Mouse (Mus musculus) forebrain, postnatal 0 days (tissue): Measurements from ENCODE around the gene Map4k2. TPM values are rescaled to one million over a fixed set of nuclear protein-coding genes. Genes with fewer than 3 reads are reported as not detected.

Experiments used
- ATAC-seq: fragments of 200-750 bp; cut with Nextera tagmentation; 2 replicates; pipeline ENCODE4 v1.8.0; 2017; ENCODE audit warnings: mild to moderate bottlenecking, moderate library complexity
- DNase-seq: peaks from one replicate; pipeline ENCODE4 v3.0.0-alpha.2; 2015
- H3K27ac ChIP-seq: fragments of 300-500 bp; sonication (generic); 2 replicates; pipeline ENCODE4 v1.5.1; 2014; ENCODE audit warnings: low read depth, mild to moderate bottlenecking, antibody characterized with exemption, low read length, moderate library complexity, mixed read lengths
- H3K27me3 ChIP-seq: fragments of 300-500 bp; sonication (generic); 2 replicates; pipeline ENCODE4 v1.6.1; 2014; ENCODE audit warnings: mild to moderate bottlenecking, low read length, mixed read lengths; ENCODE audit not compliant: insufficient read depth
- H3K36me3 ChIP-seq: fragments of 300-500 bp; sonication (generic); 2 replicates; pipeline ENCODE4 v1.6.1; 2014; ENCODE audit warnings: mild to moderate bottlenecking, moderate library complexity; ENCODE audit not compliant: insufficient read depth
- H3K4me1 ChIP-seq: fragments of 300-500 bp; sonication (generic); 2 replicates; pipeline ENCODE4 v1.6.1; 2014; ENCODE audit warnings: antibody characterized with exemption; ENCODE audit not compliant: insufficient read depth
- H3K4me2 ChIP-seq: fragments of 300-500 bp; sonication (generic); 2 replicates; pipeline ENCODE4 v1.6.1; 2014; ENCODE audit warnings: low read depth, mild to moderate bottlenecking, moderate library complexity
- H3K4me3 ChIP-seq: fragments of 300-500 bp; sonication (generic); 2 replicates; pipeline ENCODE4 v1.5.1; 2014; ENCODE audit warnings: low read depth, low read length, mixed read lengths
- H3K9ac ChIP-seq: fragments of 300-500 bp; sonication (generic); 2 replicates; pipeline ENCODE4 v1.6.1; 2014; ENCODE audit warnings: mild to moderate bottlenecking
- H3K9me3 ChIP-seq: fragments of 300-500 bp; sonication (generic); 2 replicates; pipeline ENCODE4 v1.6.1; 2016; ENCODE audit warnings: low read length
- CTCF ChIP-seq: sonication (generic); IDR thresholded peaks from 2 replicates; pipeline ENCODE4 v1.5.1; 2016; ENCODE audit warnings: antibody characterized with exemption, control low read depth, low read depth
- WGBS: fragments of 180-500 bp; shearing (Covaris S2); extraction: QIAGEN DNeasy Blood & Tissue Kit; methylation state at CpG from one replicate; pipeline ENCODE4 v1.1.7; 2014; 5-methylcytosine and 5-hydroxymethylcytosine counted together
- polyA plus RNA-seq: library from polyadenylated mRNA; unstranded; fragments of >200 nt; fragmentation: Nextera tagmentation; extraction: Ambion mirVana; gene quantifications from 2 replicates; pipeline ENCODE4 v1.2.1, GENCODE M21; 2015
- total RNA-seq: library from RNA; depleted of rRNA; stranded (reverse); fragments of >200 nt; gene quantifications from 2 replicates; pipeline ENCODE4 v1.2.3, GENCODE M21; 2014; rRNA removed

Map4k2 gene
- total RNA-seq (43.0 and 55.8 TPM in 2 replicates), polyA plus RNA-seq (6.7 and 9.7 TPM in 2 replicates)

GRCm38 (mm10) chr19:6340524-6341452 lies at the start of gene Map4k2:
TSS of gene Map4k2 (plus strand) at chr19:6341135.
- WGBS: 7% methylated on average over 71 of the region's 72 CpGs
- H3K4me3 ChIP-seq: peak within 1 kb of the TSS; percentile 50
- H3K27ac ChIP-seq: no peak within 1 kb of the TSS; the same call in 1 of the 2 replicates
- DNase-seq: peak; percentile 53
- H3K4me2 ChIP-seq: peak within 1 kb of the TSS; percentile 93
- no peaks in the 10 kb centered on the region for H3K9me3 ChIP-seq
- no peaks in the 10 kb centered on the region for H3K27me3 ChIP-seq
- H3K4me1 ChIP-seq: peaks cover 10% of the 10 kb centered on the region; the same call in 1 of the 2 replicates
- ATAC-seq: peak; percentile 65
- H3K9ac ChIP-seq: peak within 1 kb of the TSS; percentile 53
- peaks cover 63% of the 10 kb centered on the region for H3K36me3 ChIP-seq
- no peak; the same call in 1 of the 2 replicates for TF ChIP-seq CTCF

GRCm38 (mm10) chr19:6292262-6292661 lies 48.7 kb upstream of the Map4k2 start:
- Histone ChIP-seq H3K9me3 (no peaks in the 10 kb centered on the region), H3K4me3 (no peak overlapping the region), H3K27me3 (no peaks in the 10 kb centered on the region), H3K36me3 (peaks cover 33% of the 10 kb centered on the region), H3K4me2 (no peak overlapping the region), H3K9ac (no peak overlapping the region), H3K4me1 (no peaks in the 10 kb centered on the region), H3K27ac (no peak overlapping the region)
- ATAC-seq: no peak
- WGBS: 83% methylated on average over 5 of the region's 5 CpGs
- DNase-seq: no peak
- TF ChIP-seq CTCF: no peak

GRCm38 (mm10) chr19:6294301-6294700 lies 46.6 kb upstream of the Map4k2 start:
- H3K36me3 ChIP-seq: peaks cover 54% of the 10 kb centered on the region
- no peaks in the 10 kb centered on the region for H3K9me3 ChIP-seq
- 96% methylated on average over 17 of the region's 17 CpGs for WGBS
- H3K4me2 ChIP-seq: no peak overlapping the region
- no peaks in the 10 kb centered on the region for H3K27me3 ChIP-seq
- no peak overlapping the region for H3K27ac ChIP-seq
- TF ChIP-seq CTCF: no peak
- no peaks in the 10 kb centered on the region for H3K4me1 ChIP-seq
- H3K9ac ChIP-seq: no peak overlapping the region
- ATAC-seq (no peak), DNase-seq (no peak)
- H3K4me3 ChIP-seq: no peak overlapping the region

- ATAC-seq (no peak), DNase-seq (no peak)
- H3K9ac ChIP-seq: no peak overlapping the region
- WGBS: 91% methylated on average over 5 of the region's 5 CpGs
- no peaks in the 10 kb centered on the region for H3K9me3 ChIP-seq
- no peak overlapping the region for H3K4me2 ChIP-seq
- H3K27me3 ChIP-seq: no peaks in the 10 kb centered on the region
- H3K4me1 ChIP-seq: no peaks in the 10 kb centered on the region
- no peak overlapping the region for H3K27ac ChIP-seq
- H3K36me3 ChIP-seq: peaks cover 63% of the 10 kb centered on the region
- H3K4me3 ChIP-seq: no peak overlapping the region
- no peak for TF ChIP-seq CTCF
These were observed 44.3 kb upstream of the Map4k2 start for GRCm38 (mm10) chr19:6296551-6297210.

GRCm38 (mm10) chr19:6297641-6298040 lies 43.3 kb upstream of the Map4k2 start:
- H3K36me3 ChIP-seq: peaks cover 63% of the 10 kb centered on the region
- no peak overlapping the region for H3K4me2 ChIP-seq
- DNase-seq (no peak), ATAC-seq (no peak)
- H3K27me3 ChIP-seq: no peaks in the 10 kb centered on the region
- WGBS: 92% methylated on average over 9 of the region's 9 CpGs
- H3K9me3 ChIP-seq: no peaks in the 10 kb centered on the region
- H3K4me1 ChIP-seq: no peaks in the 10 kb centered on the region
- H3K27ac ChIP-seq: no peak overlapping the region
- TF ChIP-seq CTCF: no peak
- H3K9ac ChIP-seq: no peak overlapping the region
- no peak overlapping the region for H3K4me3 ChIP-seq

- H3K4me1 ChIP-seq: no peaks in the 10 kb centered on the region
- no peak overlapping the region for H3K4me3 ChIP-seq
- H3K4me2 ChIP-seq: no peak overlapping the region
- H3K9me3 ChIP-seq: no peaks in the 10 kb centered on the region
- no peak for TF ChIP-seq CTCF
- no peak overlapping the region for H3K27ac ChIP-seq
- no peak for ATAC-seq
- H3K27me3 ChIP-seq: no peaks in the 10 kb centered on the region
- peaks cover 59% of the 10 kb centered on the region for H3K36me3 ChIP-seq
- 81% methylated on average over 4 of the region's 4 CpGs for WGBS
- no peak for DNase-seq
- no peak overlapping the region for H3K9ac ChIP-seq
These were observed 41.9 kb upstream of the Map4k2 start for GRCm38 (mm10) chr19:6299003-6299402.
